Mouse (Mus musculus) bone marrow, adult 2 months (tissue): Measurements from ENCODE around the gene Pigx. TPM values are rescaled to one million over a fixed set of nuclear protein-coding genes. Genes with fewer than 3 reads are reported as not detected.

Experiments used
- H3K27ac ChIP-seq: fragments of 200-500 bp; 2 replicates; pipeline ENCODE4 v1.5.1; 2012; ENCODE audit warnings: low read depth, mild to moderate bottlenecking, control low read depth, inconsistent platforms, low read length; ENCODE audit not compliant: control insufficient read depth, poor library complexity, insufficient read depth
- H3K4me1 ChIP-seq: fragments of 200-500 bp; 2 replicates; pipeline ENCODE4 v1.6.1; 2011; ENCODE audit warnings: low read length; ENCODE audit not compliant: control insufficient read depth, insufficient read depth
- H3K4me3 ChIP-seq: fragments of 200-500 bp; replicated peaks from 2 replicates; pipeline ENCODE3; 2011; ENCODE audit warnings: mild to moderate bottlenecking, low read depth, low read length, control low read depth; ENCODE audit not compliant: control insufficient read depth
- CTCF ChIP-seq: fragments of 200-500 bp; IDR thresholded peaks from 2 replicates; pipeline ENCODE4 v1.5.1; 2011; ENCODE audit warnings: low read length, control low read depth; ENCODE audit not compliant: control insufficient read depth, insufficient read depth
- POLR2A ChIP-seq: fragments of 200-500 bp; IDR thresholded peaks from 2 replicates; pipeline ENCODE4 v1.6.1; 2011; ENCODE audit warnings: low read depth, mild to moderate bottlenecking, control low read depth, low read length, borderline replicate concordance; ENCODE audit not compliant: control insufficient read depth
- WGBS: fragments of 180-500 bp; shearing (Covaris S2); methylation state at CpG from one replicate; pipeline ENCODE4 v1.1.7; 2018; 5-methylcytosine and 5-hydroxymethylcytosine counted together
- polyA plus RNA-seq: library from polyadenylated mRNA; stranded (reverse); fragments of >200 nt; gene quantifications from 2 replicates; pipeline ENCODE4 v1.2.4, GENCODE M21; 2011; ENCODE audit warnings: low replicate concordance; ENCODE audit not compliant: missing spikeins, insufficient read depth, insufficient read length

Pigx gene
- 11.1 and 35.7 TPM in 2 replicates for polyA plus RNA-seq

- under 1% methylated on average over 34 of the region's 34 CpGs for WGBS
- Histone ChIP-seq H3K27ac (peak within 1 kb of the TSS; percentile 82), H3K4me3 (peak within 1 kb of the TSS; percentile 91), H3K4me1 (peaks cover 4% of the 10 kb centered on the region)
- TF ChIP-seq POLR2A (no peak), CTCF (no peak)
Measured at GRCm38 (mm10) chr16:32099638-32100150, at the start of gene Pigx, which contains the start of gene Cep19. TSS of gene Pigx (minus strand) at chr16:32099740. TSS of gene Cep19 (plus strand) at chr16:32099800.

DNA sequence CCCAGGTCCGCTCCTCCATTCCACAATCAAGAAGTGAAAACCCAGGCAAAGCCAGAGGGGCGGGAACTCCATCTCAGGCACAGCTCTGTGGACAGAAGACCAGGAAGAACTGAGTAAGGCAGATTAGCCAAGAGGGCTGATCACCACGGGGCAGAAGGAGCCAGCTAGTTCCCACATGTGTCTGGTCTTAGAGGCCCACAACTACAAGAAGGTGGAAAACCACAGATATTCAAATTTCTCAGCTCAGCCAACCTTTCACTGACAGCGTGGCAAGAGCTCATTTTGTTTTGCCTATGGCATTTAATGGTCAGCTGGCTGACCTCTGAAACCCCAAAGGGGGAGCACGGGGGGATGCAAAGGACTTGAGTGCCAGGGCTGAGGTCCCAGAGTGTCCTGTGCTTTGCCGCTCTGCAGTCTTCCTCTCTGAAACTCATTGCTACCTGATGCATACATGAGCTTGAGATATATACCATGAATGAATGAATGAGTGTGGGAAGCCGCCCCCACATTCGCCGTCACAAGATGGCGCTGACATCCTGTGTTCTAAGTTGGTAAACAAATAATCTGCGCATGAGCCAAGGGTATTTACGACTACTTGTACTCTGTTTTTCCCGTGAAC, 48.2 kb upstream of the Pigx start:
- WGBS: 67% methylated on average over 11 of the region's 13 CpGs
- TF ChIP-seq POLR2A: no peak
- TF ChIP-seq CTCF: no peak

DNA sequence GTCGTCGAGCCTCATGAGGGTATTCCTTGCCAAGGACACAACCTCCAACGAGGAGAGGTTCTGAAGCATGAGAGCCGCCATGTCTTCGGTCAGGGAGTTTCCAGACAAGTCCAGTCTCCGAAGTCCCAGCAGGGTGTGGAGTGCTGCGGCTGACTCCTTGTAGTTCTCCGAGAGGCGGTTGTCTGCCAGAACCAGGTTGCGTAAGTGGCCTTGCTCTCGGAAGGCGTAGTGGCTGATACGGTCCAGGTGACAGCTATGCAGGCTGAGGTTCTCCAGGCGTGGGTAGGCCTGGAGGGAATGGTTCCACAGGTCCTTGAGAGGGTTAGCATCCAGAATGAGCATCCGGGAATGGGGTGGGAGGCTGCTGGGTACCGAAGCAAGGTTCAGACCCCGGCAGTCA, 45.1 kb upstream of the Pigx start:
- Histone ChIP-seq H3K4me1 (no peaks in the 10 kb centered on the region), H3K27ac (no peak overlapping the region; the same call in 1 of the 2 replicates), H3K4me3 (no peak overlapping the region)
- 86% methylated on average over 17 of the region's 17 CpGs for WGBS
- TF ChIP-seq CTCF (no peak), POLR2A (no peak)

More for the DNA sequence above, 48.2 kb upstream of the Pigx start:
- Histone ChIP-seq H3K4me1 (no peaks in the 10 kb centered on the region), H3K27ac (no peak overlapping the region; the same call in 1 of the 2 replicates), H3K4me3 (no peak overlapping the region)

DNA sequence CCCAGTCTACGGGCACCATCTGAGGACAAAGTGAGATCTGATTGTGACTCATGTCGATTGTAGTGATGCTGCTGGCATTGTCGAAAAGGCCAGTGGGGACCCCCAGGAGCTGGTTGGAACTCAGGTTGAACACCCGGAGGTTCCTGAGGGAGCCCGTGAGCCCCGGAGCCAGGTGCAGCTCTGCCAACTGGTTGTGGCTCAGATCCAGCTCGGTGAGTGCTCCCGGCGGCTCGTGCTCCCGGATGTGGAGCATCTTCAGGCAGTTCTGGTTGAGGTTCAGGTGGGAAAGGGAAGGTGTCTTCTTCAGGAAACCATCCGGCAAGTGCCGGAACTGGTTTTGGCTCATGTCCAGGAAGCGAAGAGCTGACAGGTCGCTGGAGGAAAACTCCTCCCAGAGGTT, 44.2 kb upstream of the Pigx start:
- TF ChIP-seq CTCF (no peak), POLR2A (no peak)
- 94% methylated on average over 15 of the region's 15 CpGs for WGBS
- no peak overlapping the region for H3K27ac ChIP-seq
- no peak overlapping the region for H3K4me3 ChIP-seq
- no peaks in the 10 kb centered on the region for H3K4me1 ChIP-seq

- WGBS: 95% methylated on average over 1 of the region's 1 CpGs
- Histone ChIP-seq H3K4me3 (no peak overlapping the region), H3K27ac (no peak overlapping the region), H3K4me1 (no peaks in the 10 kb centered on the region)
- no peak for TF ChIP-seq POLR2A
- no peak for TF ChIP-seq CTCF
Measured at GRCm38 (mm10) chr16:32138954-32139353, 39.4 kb upstream of the Pigx start.

DNA sequence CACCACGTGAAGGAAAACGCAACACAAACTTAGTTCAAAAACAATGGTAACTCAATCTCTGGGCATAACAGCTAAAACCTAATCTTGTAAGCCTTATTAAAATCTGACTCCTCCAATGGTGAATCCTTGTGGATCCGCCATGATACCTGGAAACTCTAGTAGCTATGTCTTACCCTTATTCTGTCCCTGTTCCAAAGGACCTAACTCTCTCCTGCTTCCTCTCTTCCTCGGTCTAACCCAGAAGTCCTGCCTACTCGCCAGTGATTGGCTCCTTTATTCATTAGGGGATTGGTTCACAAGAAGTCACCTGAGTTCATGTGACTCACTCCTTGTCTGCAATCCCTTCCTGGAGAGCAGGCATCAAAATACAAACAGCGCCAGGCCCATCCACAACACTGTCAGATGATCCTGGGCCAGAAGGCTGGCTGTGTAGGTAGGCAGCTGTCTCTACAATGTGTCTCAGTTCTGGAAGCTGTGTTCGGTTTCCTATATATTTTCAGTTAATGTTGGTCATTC, 36.4 kb upstream of the Pigx start:
- Histone ChIP-seq H3K4me1 (no peaks in the 10 kb centered on the region), H3K4me3 (no peak overlapping the region), H3K27ac (no peak overlapping the region)
- WGBS: 85% methylated on average over 7 of the region's 7 CpGs
- TF ChIP-seq POLR2A (no peak), CTCF (no peak)

GRCm38 (mm10) chr16:32133148-32133547, 33.6 kb upstream of the Pigx start:
- TF ChIP-seq POLR2A (no peak), CTCF (no peak)
- no peak overlapping the region for H3K27ac ChIP-seq
- peaks cover 3% of the 10 kb centered on the region; the same call in 1 of the 2 replicates for H3K4me1 ChIP-seq
- WGBS: 79% methylated on average over 3 of the region's 3 CpGs
- no peak overlapping the region for H3K4me3 ChIP-seq

DNA sequence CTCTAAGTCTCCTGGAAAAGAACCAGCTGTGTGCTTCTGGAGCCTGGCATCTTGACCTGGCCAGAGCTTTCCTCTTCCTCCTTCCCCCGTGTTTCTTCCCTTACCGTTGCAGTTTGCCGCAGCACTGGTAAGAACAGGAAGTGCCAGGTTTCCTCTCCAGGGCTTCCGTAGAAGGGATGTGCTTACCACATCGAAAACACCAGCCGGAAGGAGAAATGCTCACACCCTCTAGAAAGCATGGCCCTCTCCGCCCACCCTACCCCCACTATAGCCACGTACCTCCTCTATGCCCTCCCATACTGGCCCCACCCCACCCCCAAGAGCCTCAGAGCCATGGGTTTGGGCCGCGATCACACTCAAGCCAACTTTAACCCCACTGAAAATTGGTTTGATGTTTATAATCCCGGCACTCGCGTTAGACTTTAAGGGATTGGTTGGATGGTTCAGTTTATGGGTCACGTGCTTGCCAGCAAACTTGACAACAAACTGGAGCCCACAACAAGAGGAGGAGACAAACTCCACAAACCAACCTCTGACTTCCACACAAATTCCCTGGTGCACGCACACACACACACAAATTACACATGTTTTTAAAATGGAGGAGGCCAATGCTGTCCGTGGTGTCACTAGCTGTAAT, 30.8 kb upstream of the Pigx start:
- TF ChIP-seq POLR2A: peak; percentile 16; the same call in 1 of the 2 replicates
- TF ChIP-seq CTCF: no peak
- Histone ChIP-seq H3K4me3 (peak overlapping the region; percentile 58), H3K27ac (peak overlapping the region; percentile 92), H3K4me1 (peaks cover 6% of the 10 kb centered on the region)
- 7% methylated on average over 16 of the region's 16 CpGs for WGBS
